Mouse (Mus musculus) CD4-positive, CD25-positive, alpha-beta regulatory T cell, adult 4 months (primary cell): ENCODE measurements around the gene Dnpep. TPM values are rescaled to one million over a fixed set of nuclear protein-coding genes. Genes with fewer than 3 reads are reported as not detected.

ENCODE experiments used
- ATAC-seq: one replicate; pipeline ENCODE4 v1.8.0; 2017
- polyA plus RNA-seq, 2 experiments: library from polyadenylated mRNA; unstranded; fragments of 100-300 nt; shearing (Covaris generic); gene quantifications; one replicate each; pipeline ENCODE4 v1.2.1; 2017

The Dnpep gene
- polyA plus RNA-seq = 10 to 100 TPM; 56.0 to 90.5 TPM

DNA sequence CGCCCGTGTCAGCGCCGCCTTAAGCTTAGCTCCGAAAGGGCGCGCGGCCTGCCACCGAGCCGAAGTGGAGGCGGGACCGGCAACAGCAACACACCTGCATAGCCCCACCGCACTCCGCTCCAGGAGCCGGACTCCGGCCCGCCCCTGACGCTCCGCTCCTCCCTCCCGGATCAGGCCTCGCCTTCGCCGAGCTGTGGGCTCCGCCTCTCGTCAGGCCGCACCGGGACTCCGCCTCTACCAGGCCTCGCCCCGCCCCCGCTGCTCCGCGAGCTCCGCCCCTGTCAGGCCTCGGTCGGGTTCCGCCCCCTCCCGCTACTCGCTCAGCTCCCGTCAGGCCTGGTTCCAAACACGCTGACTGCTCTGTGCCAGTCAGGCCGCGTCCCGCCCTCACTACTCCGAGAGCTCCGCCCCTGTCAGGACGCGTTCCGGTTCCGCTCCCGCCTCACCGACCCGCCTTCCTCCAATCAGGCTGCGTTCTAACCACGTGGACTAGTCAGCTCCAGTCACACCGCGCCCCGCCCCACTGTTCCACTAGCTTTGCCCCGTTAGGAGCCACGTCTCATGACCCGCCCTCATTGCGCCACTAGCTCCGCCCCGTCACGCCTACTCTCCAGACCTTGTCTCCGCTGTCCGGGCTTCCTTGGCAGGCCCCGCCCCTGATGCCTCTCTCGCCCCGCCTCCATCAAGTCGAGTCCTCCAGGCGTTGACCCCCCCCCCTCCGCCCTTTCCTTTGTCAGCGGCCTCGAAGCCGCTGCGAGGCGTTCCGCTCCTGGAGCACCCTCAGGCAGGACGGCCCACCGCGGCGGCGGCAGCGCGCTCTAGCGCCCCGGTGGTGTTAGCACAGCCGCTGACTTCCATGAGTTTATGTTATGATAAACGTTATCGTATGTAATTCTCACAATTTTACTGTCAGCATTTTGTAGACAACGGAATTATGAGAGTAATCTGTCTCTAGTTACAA lies at the start of gene Dnpep:
TSS of gene Dnpep (minus strand) at position 750 of the 961 bp plus-strand sequence.
- ATAC-seq = peak; percentile 84

DNA sequence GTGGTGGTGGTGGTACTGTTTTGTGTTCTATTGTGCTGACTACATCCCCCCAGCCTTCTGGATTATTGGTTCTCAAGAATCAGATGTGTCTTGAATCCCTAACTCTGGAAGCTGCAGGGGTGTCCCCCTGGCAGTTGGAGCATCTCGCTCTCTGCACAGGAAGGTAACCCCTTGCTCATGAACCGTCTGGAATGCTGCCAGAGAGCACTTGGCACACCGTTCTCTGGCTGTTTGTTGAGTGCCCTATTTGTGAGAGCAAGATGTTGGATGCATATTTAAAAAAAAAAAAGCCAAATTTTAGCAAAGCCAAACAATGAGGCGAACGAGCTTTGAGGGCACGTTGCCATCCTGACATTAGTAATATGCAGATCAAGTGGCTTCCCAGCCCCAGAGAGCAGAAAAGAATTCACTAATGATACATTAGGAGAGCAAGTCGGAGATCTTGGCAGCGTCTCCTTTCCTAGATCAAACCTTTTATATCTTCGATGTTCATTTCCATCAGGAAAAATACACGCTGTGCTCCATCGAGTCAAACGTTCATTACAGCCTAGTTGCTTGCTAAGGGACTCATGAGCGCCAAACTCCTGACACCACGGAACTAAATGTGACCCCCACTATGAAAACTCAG lies 47.8 kb upstream of the Dnpep start:
- ATAC-seq = no peak

DNA sequence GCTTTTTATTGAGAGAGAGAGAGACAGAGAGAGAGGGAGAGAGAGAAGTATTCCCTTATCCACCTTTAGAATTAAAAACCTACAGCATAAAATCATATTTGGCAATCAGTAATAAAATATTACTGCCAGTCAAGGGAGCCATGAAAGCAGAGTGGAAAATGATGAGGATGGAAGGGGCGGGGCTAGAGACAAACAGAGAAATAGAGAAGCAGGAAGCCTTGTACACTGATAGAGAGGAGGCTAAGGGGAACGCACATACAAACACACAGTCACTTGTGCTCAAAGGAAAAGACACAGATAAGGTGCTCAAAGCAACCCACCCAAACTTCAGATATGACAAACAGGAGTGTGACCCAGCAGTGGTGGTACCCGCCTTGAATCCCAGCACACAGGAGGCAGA lies 46.1 kb upstream of the Dnpep start:
- ATAC-seq = no peak

- ATAC-seq = no peak
Measured at GRCm38 (mm10) chr1:75361750-75362149, 44.0 kb upstream of the Dnpep start.

DNA sequence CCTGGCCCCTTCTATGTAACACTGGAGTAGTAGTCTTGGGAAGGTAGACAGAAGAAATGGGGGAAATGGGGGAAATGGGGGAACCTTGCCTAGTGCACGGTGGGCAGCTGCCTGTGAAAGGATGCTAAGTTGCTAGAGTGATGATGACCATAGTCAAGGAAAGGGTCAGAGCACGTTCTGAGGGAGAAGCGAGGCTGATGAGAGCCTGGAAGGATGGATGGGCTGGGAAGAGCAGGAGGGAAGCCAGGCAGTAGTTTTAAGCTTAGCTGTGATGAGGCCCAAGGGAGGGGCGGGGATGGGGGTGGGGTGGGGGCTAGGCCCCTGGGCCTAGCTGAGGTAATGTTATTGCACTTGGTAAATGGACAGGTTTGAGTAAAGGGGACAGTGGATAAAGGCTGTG lies 43.3 kb upstream of the Dnpep start:
- ATAC-seq = no peak

GRCm38 (mm10) chr1:75360112-75361031 lies 42.6 kb upstream of the Dnpep start, which contains the start of gene Des:
Gene Des (plus strand): TSS chr1:75360329.
- no peak for ATAC-seq

DNA sequence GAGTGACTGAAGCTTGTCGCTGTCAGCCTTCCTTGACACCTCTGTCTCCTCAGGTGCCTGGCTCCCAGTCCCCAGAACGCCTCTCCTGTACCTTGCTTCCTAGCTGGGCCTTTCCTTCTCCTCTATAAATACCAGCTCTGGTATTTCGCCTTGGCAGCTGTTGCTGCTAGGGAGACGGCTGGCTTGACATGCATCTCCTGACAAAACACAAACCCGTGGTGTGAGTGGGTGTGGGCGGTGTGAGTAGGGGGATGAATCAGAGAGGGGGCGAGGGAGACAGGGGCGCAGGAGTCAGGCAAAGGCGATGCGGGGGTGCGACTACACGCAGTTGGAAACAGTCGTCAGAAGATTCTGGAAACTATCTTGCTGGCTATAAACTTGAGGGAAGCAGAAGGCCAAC lies 41.6 kb upstream of the Dnpep start:
- ATAC-seq = no peak

- no peak for ATAC-seq
Measured at GRCm38 (mm10) chr1:75358009-75358408, 40.2 kb upstream of the Dnpep start.

DNA sequence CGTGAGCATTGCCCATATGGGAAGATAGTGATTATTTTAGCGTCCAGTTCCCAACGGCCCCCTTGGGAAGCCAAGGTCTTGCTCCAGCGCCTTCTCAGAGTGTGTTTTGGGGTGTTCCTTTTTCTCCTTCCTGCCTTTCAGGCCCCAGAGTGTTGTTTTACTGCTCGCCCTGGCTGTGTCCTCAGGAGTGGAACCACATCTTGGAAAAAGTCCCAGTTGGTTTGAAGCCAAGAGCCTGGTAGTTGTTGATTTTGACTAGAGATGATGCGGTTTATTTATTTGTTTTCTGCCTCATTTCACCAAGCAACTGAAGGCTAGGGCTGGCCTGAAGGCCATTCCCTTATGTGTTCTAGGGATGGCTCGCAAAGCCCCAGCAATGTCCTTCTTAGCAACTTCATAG lies 39.5 kb upstream of the Dnpep start:
- no peak for ATAC-seq

- no peak for ATAC-seq
Measured at GRCm38 (mm10) chr1:75349275-75349674, 31.5 kb upstream of the Dnpep start.

- no peak for ATAC-seq
Measured at GRCm38 (mm10) chr1:75347279-75347678, 29.5 kb upstream of the Dnpep start.

- no peak for ATAC-seq
Measured at GRCm38 (mm10) chr1:75345036-75345935, 27.5 kb upstream of the Dnpep start.

DNA sequence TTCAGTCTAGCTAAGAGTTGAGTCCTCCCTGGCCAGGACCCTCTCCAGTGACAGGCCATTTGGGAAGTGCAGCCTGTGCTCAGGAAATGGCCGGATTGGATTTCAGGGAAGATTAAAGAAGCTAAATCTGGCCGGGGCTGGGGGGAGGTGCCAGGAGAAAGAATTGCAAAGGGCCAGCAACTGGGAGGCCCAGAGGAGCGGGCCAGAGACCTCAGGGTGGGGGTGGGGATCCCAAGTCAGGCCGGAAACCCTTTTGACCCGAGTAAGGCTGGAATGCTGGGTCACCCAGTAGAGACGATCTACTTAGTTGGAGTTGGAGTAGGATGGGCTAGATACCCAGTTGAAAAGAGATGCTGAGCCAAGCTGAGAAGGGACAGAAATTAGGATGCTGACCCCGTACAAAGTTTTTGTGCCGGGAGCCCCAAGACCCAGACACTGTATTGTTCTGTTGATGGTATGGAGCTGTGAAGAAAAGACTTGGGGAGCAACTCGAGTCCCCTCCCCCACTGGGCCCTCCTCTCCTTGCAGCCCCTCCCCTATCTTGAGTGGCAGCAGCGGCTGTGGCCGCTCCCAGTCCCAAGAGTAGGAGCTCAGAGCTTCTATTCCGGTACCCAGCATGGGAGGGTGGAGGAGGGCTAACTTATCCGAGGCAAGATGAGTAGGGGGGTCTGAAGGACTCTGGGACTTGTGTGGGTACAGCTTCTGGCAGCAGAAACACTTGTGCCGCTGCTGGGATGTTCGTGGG lies 26.7 kb upstream of the Dnpep start:
- no peak for ATAC-seq

DNA sequence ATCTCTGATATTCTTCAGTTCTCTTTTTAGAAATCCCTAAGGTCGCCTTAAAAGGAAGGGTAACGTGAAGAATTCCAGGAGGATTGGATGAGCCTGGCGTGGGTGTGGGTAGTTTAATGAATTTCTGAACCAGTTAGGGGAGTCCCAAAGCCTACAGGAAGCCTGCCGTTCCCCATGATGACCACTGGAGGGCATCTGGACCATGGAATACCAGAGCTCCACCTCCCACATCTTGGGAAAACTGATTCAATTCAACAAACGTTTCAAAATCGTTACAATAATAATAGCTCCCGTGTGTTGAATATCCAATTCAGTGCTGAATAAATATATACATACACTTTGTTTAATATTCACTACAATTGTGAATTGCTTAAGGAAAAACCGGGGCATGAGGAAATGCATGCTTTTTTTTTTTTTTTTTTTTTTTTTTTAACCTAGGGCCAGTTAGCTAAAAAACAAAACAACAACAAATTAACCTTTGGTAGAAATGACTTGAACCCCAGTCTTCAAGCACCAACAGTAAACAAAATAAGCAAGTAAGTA lies 25.2 kb upstream of the Dnpep start:
- no peak for ATAC-seq

DNA sequence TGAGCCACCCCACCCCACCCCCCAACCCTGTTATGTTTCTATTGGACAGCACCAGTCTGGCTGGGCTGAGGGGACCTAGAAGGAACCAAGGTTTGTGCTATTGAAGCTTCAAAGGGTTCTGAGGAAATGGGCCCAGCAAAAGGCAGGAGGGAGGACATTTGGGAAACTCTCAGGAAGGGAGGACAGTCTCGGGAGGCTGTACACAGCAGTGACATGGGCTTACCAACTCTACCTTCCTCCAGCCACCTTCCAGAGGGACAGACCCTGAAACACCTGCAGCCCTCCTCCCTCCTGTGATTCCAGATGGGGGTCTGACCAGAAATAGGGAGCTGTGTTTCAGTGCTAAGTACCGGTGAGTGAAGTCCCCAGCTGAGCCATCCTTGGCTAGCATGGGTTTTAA lies 22.7 kb upstream of the Dnpep start:
- ATAC-seq = no peak

GRCm38 (mm10) chr1:75339337-75339736 lies 21.5 kb upstream of the Dnpep start:
- ATAC-seq = no peak

DNA sequence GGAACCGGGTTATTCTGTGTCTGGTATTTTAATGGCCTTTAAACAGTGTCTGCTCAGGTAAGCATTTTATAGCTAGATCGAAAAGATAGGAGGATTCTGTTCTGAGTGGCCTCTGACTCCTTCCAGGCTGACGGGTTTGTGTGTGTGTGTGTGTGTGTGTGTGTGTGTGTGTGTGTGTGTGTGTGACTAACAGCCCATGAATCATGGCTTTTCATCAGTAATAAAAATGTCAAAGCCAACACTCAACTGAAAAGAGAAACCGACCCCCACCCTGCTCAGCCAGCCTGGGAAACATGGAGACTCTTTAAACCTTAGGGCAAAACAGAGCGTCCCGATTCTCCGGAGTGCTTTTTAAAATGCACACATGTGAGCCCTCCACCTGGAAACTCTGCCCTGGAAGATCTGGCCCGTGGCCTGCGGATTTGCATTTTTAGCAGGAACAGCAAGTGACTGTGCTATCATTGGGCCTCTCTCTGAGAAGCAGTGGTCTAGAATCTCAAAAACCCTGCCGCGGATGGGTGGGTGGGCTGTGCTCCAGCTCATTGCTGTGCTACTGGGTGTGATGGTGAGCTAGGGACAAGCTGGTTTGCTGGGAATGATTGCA lies 20.4 kb upstream of the Dnpep start:
- ATAC-seq = no peak

DNA sequence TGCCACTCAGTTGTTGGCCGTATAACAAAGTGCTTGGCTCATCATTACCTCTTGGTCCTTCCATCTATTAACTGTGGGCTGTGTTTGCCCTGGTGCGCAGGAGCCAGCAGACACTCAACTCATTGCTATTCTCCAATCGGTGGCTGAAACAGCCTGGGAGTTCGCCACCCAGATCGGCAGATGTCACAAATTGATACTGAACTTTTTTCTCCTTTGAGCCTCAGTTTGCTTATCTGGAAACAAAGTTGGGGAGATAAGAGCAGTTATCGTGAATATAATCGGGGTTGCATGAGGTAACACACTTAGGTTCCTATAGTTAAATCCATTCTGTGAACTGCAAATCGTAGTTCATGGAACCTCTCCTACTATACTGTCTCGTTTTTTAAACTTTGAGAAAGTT lies 19.3 kb upstream of the Dnpep start:
- no peak for ATAC-seq

DNA sequence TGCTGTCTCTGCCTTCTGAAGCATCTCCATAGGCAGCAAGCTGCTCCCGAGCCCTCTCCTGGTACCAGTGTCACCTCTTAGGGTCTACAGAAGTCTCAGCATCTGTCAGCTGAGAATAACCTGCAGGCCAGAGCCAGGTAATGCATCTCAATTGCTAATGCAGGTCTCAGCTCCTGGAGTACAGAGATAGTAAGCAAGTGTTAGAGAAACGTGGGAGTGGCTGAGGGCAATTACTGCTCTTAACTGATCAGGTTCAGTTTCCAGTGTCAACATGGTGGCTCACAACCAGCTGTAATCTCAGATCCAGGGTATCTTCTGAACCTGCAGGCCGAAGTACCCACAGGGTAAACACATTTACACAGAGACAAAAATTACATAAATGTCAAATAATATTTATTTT lies 18.7 kb upstream of the Dnpep start:
- ATAC-seq = no peak

GRCm38 (mm10) chr1:75331271-75331670 lies 13.5 kb upstream of the Dnpep start:
- no peak for ATAC-seq
